Mouse (Mus musculus): ENCODE measurements around the gene Gabrb3.

DNA sequence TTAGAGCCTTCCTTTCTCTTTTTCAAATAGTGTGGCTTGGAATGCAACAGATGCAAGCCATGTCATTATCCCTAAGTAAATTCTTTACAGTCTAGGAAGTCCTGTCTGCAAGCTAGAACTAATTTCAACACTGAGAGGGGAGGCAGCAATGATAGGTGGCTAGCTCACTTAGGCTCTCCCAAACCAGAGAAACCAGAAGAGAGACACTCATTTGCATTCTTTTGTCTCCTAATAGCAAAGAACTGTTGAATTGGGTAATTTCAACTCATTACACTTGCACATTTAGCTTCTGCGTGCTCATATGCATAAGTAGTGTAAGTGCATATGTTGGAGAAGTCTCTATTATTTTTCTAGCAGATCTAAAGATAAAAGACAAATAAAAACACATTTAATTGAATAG, 28.7 kb downstream of the Gabrb3 start:
- TF ChIP-seq CTCF (IDR thresholded peaks at IDR 0.05; ENCODE audit: control insufficient read depth, insufficient read depth, insufficient replicate concordance, low read depth, low read length) (no peak), POLR2A (IDR thresholded peaks at IDR 0.05; ENCODE audit: control insufficient read depth, low read depth, low read length) (no peak)
